Mouse (Mus musculus) forebrain, embryonic 13.5 days (tissue): ENCODE measurements around the gene Dok5. TPM values are rescaled to one million over a fixed set of nuclear protein-coding genes. Genes with fewer than 3 reads are reported as not detected.

ENCODE experiments used
- ATAC-seq: fragments of 200-750 bp; cut with Nextera tagmentation; 2 replicates; pipeline ENCODE4 v1.8.0; 2017
- H3K27ac ChIP-seq: fragments of 300-500 bp; sonication (generic); 2 replicates; pipeline ENCODE4 v1.5.1; 2015; ENCODE audit warnings: inconsistent platforms, mild to moderate bottlenecking, moderate library complexity
- H3K27me3 ChIP-seq: fragments of 300-500 bp; sonication (generic); 2 replicates; pipeline ENCODE4 v1.6.1; 2015; ENCODE audit warnings: mild to moderate bottlenecking, inconsistent platforms
- H3K36me3 ChIP-seq: fragments of 300-500 bp; sonication (generic); 2 replicates; pipeline ENCODE4 v1.6.1; 2015; ENCODE audit warnings: mild to moderate bottlenecking, inconsistent platforms; ENCODE audit not compliant: poor library complexity, severe bottlenecking
- H3K4me1 ChIP-seq: fragments of 300-500 bp; sonication (generic); 2 replicates; pipeline ENCODE4 v1.6.1; 2015; ENCODE audit warnings: inconsistent platforms
- H3K4me2 ChIP-seq: fragments of 300-500 bp; sonication (generic); 2 replicates; pipeline ENCODE4 v1.6.1; 2015; ENCODE audit warnings: inconsistent platforms, mild to moderate bottlenecking, moderate library complexity
- H3K4me3 ChIP-seq: fragments of 300-500 bp; sonication (generic); 2 replicates; pipeline ENCODE4 v1.5.1; 2015; ENCODE audit warnings: mild to moderate bottlenecking, inconsistent platforms
- H3K9ac ChIP-seq: fragments of 300-500 bp; sonication (generic); 2 replicates; pipeline ENCODE4 v1.6.1; 2015; ENCODE audit warnings: mild to moderate bottlenecking, inconsistent platforms
- H3K9me3 ChIP-seq: fragments of 300-500 bp; sonication (generic); replicated peaks from 2 replicates; pipeline ENCODE4 v1.6.1; 2016; ENCODE audit warnings: inconsistent platforms
- WGBS: fragments of 180-500 bp; shearing (Covaris S2); methylation state at CpG from one replicate; pipeline ENCODE4 v1.1.7; 2015; 5-methylcytosine and 5-hydroxymethylcytosine counted together
- polyA plus RNA-seq: library from polyadenylated mRNA; unstranded; fragments of >200 nt; fragmentation: Nextera tagmentation; extraction: Ambion mirVana; gene quantifications from 2 replicates; pipeline ENCODE4 v1.2.1, GENCODE M21; 2015

Dok5 gene
- 30.4 and 30.5 TPM in 2 replicates for polyA plus RNA-seq

- Histone ChIP-seq H3K36me3 (no peaks in the 10 kb centered on the region), H3K27ac (peak within 1 kb of the TSS; percentile 65), H3K4me2 (peak within 1 kb of the TSS; percentile 74), H3K9me3 (no peaks in the 10 kb centered on the region), H3K4me3 (peak within 1 kb of the TSS; percentile 49), H3K9ac (peak within 1 kb of the TSS; percentile 67), H3K4me1 (peaks cover 27% of the 10 kb centered on the region), H3K27me3 (no peaks in the 10 kb centered on the region)
- 1% methylated on average over 49 of the region's 53 CpGs for WGBS
- peak; percentile 94 for ATAC-seq
Observed at GRCm38 (mm10) chr2:170731632-170732561, at the start of gene Dok5. Gene Dok5 (plus strand): TSS chr2:170731807.

DNA sequence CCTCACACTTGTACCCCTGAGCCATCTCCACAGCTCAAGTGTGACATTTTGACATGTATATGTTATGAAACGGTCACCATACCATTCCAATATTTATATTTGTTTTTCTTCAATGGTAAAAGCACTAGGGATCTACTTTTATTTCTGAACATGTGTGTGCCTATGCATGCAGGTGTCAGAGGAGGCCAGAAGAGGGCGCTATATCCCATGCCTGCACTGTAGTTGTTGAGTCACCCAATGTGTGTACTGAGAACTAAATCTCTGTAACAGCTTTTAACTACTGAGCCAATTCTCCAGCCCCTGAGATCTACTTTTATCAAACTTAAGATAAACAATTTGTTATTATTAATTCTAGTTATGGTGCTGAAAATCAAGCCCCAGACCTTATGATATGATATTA, 48.2 kb upstream of the Dok5 start:
- Histone ChIP-seq H3K4me3 (no peak overlapping the region), H3K4me2 (no peak overlapping the region), H3K27me3 (no peaks in the 10 kb centered on the region), H3K36me3 (no peaks in the 10 kb centered on the region), H3K9me3 (no peaks in the 10 kb centered on the region), H3K4me1 (peaks cover 3% of the 10 kb centered on the region; the same call in 1 of the 2 replicates), H3K27ac (no peak overlapping the region), H3K9ac (no peak overlapping the region)
- no peak for ATAC-seq
- 82% methylated on average over 2 of the region's 2 CpGs for WGBS

DNA sequence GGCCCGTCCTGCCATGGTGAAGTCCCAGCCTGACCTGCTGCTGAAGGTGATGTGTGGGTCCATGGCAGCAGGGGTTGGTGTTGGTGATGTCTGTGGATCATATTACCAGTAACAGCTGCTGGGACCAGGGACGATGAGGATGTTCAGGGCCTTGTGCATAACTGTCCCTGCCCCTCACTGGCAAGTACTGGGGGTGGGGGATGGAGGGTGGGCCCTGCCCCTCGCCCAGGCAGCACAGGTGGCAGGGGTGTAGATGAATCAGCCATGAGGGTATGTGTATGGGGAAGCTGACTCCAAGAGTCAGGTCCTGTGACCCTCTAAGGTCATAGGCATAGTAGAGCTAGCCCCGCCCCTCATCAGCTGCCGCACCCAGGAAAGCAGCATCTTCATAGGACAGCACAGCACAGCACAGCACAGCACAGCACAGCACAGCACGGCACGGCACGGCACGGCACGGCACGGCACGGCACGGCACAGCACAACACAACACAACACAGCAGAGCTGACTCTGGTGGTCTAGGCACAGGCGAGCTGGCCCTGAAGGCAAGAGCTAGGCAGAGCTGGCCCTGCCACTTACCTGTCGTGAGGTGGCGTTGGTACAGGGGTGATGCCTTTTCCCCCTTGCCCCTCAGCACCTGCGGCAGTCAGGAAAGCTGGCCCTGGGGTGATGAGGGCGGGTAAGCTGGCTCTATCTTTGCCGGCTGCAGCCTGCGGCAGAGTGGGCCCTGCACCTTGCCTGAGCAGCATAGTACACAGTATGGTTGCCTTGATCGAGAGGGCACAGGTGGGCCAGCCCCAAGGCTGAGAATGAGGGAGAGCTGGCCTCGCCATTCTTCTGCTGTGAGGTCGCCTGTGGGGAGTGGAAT, 36.3 kb upstream of the Dok5 start:
- ATAC-seq: 0 out of 2 replicates have a peak, but pooled peaks have one; percentile 10
- Histone ChIP-seq H3K4me3 (no peak overlapping the region), H3K9ac (no peak overlapping the region), H3K4me1 (peaks cover 6% of the 10 kb centered on the region), H3K9me3 (no peaks in the 10 kb centered on the region), H3K36me3 (no peaks in the 10 kb centered on the region), H3K27me3 (no peaks in the 10 kb centered on the region), H3K4me2 (no peak overlapping the region), H3K27ac (no peak overlapping the region)
- 82% methylated on average over 23 of the region's 23 CpGs for WGBS

GRCm38 (mm10) chr2:170695937-170696510, 35.6 kb upstream of the Dok5 start:
- 77% methylated on average over 14 of the region's 14 CpGs for WGBS
- H3K4me2 ChIP-seq: no peak overlapping the region
- peak; percentile 45; the same call in 1 of the 2 replicates for ATAC-seq
- H3K9me3 ChIP-seq: no peaks in the 10 kb centered on the region
- H3K4me1 ChIP-seq: peaks cover 6% of the 10 kb centered on the region
- no peak overlapping the region for H3K4me3 ChIP-seq
- no peak overlapping the region for H3K27ac ChIP-seq
- H3K36me3 ChIP-seq: no peaks in the 10 kb centered on the region
- no peaks in the 10 kb centered on the region for H3K27me3 ChIP-seq
- no peak overlapping the region for H3K9ac ChIP-seq

DNA sequence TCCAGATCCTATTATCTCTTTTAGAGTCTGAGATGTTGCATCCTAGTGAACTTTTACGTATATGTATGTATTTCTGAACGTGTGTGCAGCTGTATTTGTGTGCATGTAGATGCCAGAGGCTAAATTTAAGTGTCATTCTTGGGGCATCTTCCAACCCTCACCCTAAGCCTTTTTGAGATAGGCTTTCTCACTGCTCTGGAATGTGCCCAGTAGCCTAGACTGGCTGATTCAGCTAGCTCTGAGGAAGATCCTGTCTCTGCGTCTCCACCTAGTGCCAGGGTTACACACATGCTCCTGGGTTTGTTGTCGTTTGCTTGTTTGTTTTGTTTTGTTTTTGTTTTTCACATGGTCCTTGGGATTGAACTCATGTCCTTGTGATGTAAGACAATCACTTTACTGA, 31.1 kb upstream of the Dok5 start:
- no peak overlapping the region for H3K4me2 ChIP-seq
- no peak overlapping the region for H3K27ac ChIP-seq
- H3K27me3 ChIP-seq: no peaks in the 10 kb centered on the region
- no peaks in the 10 kb centered on the region for H3K36me3 ChIP-seq
- WGBS: 90% methylated on average over 4 of the region's 4 CpGs
- H3K4me3 ChIP-seq: no peak overlapping the region
- peaks cover 4% of the 10 kb centered on the region for H3K4me1 ChIP-seq
- ATAC-seq: no peak
- no peak overlapping the region for H3K9ac ChIP-seq
- H3K9me3 ChIP-seq: no peaks in the 10 kb centered on the region

DNA sequence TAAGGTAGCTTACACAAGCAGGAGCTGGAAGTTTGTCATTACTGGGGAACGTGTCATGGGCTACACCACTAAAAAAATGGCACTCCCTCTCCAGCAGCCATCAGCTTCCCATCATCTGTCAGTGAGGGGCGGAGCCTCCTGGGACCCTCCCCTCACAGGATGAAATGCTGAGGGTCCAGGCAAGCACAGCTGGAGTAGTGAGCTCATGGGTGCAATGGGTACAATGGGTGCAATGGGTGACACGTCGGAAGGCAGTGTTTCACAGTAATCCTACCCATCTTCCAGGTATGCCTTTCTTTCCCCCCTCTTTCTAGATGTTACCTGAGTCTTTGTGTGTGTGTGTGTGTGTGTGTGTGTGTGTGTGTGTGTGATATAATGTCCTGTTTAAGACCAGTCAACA, 25.1 kb upstream of the Dok5 start:
- Histone ChIP-seq H3K4me1 (no peaks in the 10 kb centered on the region), H3K4me3 (no peak overlapping the region), H3K36me3 (no peaks in the 10 kb centered on the region), H3K9ac (no peak overlapping the region), H3K9me3 (no peaks in the 10 kb centered on the region), H3K4me2 (no peak overlapping the region), H3K27ac (no peak overlapping the region), H3K27me3 (no peaks in the 10 kb centered on the region)
- no peak for ATAC-seq
- 90% methylated on average over 4 of the region's 4 CpGs for WGBS

DNA sequence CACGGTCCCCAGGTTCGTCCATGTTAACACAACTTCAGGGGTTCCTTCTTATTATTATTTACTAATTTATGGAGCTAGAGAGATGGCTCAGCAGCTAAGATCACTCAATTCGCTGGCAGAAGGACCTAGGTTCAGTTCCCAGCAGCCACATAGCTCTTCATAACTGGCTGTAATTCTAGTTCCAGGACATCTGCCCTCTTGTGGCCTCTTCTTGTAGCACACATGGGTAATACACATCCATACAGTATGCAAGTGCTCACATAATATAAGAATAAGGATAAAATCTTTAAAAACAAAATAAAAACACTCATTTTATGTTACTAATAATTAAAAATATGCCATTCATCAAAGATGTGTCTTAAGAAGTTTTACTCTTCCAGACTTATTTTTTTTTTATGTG, 23.9 kb upstream of the Dok5 start:
- no peaks in the 10 kb centered on the region for H3K4me1 ChIP-seq
- no peaks in the 10 kb centered on the region for H3K9me3 ChIP-seq
- H3K36me3 ChIP-seq: no peaks in the 10 kb centered on the region
- WGBS: 89% methylated on average over 3 of the region's 3 CpGs
- ATAC-seq: no peak
- no peak overlapping the region for H3K4me2 ChIP-seq
- H3K27me3 ChIP-seq: no peaks in the 10 kb centered on the region
- H3K27ac ChIP-seq: no peak overlapping the region
- H3K4me3 ChIP-seq: no peak overlapping the region
- no peak overlapping the region for H3K9ac ChIP-seq

- no peak for ATAC-seq
- Histone ChIP-seq H3K4me2 (no peak overlapping the region), H3K4me1 (no peaks in the 10 kb centered on the region), H3K9ac (no peak overlapping the region), H3K9me3 (no peaks in the 10 kb centered on the region), H3K27ac (no peak overlapping the region), H3K36me3 (no peaks in the 10 kb centered on the region), H3K27me3 (no peaks in the 10 kb centered on the region), H3K4me3 (no peak overlapping the region)
- 82% methylated on average over 9 of the region's 9 CpGs for WGBS
Observed at GRCm38 (mm10) chr2:170708901-170709300, 22.7 kb upstream of the Dok5 start.

GRCm38 (mm10) chr2:170712658-170713285, 18.8 kb upstream of the Dok5 start:
- ATAC-seq: no peak
- Histone ChIP-seq H3K27ac (no peak overlapping the region), H3K9me3 (no peaks in the 10 kb centered on the region), H3K4me2 (no peak overlapping the region), H3K4me3 (no peak overlapping the region), H3K36me3 (no peaks in the 10 kb centered on the region), H3K27me3 (no peaks in the 10 kb centered on the region), H3K4me1 (no peaks in the 10 kb centered on the region), H3K9ac (no peak overlapping the region)
- WGBS: 93% methylated on average over 11 of the region's 11 CpGs

DNA sequence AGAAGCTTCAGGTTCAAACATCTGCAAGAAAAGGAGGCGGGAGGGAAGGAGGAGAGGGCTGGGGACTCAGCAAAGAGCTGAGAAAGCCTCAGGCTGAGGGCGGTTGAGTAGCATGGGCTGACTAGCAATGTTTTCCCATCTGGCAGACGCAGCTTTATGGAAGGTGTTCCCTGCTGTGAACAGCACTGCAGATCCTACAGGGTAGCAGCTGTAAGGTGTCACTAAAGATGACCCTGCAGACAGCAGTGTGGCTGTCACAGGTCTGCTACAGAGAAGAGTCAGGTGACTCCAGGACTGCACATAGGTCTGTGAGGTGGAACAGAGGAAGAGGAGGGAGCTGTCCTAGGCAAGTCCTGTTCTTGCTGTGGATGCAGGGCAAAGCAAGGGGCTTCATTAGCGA, 11.2 kb upstream of the Dok5 start:
- Histone ChIP-seq H3K4me3 (no peak overlapping the region), H3K36me3 (no peaks in the 10 kb centered on the region), H3K9me3 (no peaks in the 10 kb centered on the region), H3K27me3 (no peaks in the 10 kb centered on the region), H3K9ac (no peak overlapping the region), H3K4me1 (no peaks in the 10 kb centered on the region), H3K27ac (no peak overlapping the region), H3K4me2 (no peak overlapping the region)
- peak; percentile 51; the same call in 1 of the 2 replicates for ATAC-seq
- 44% methylated on average over 4 of the region's 4 CpGs for WGBS

- no peak for ATAC-seq
- no peak overlapping the region for H3K4me2 ChIP-seq
Observed at GRCm38 (mm10) chr2:170724136-170724535, 7.5 kb upstream of the Dok5 start.

More at GRCm38 (mm10) chr2:170724136-170724535, 7.5 kb upstream of the Dok5 start:
- 61% methylated on average over 13 of the region's 13 CpGs for WGBS
- Histone ChIP-seq H3K27ac (no peak overlapping the region), H3K9me3 (no peaks in the 10 kb centered on the region), H3K36me3 (no peaks in the 10 kb centered on the region), H3K4me1 (no peaks in the 10 kb centered on the region), H3K9ac (no peak overlapping the region), H3K27me3 (no peaks in the 10 kb centered on the region), H3K4me3 (no peak overlapping the region)
